Mouse (Mus musculus): Measurements from ENCODE around the gene Gpr174. TPM values are rescaled to one million over a fixed set of nuclear protein-coding genes. Genes with fewer than 3 reads are reported as not detected.
"Not testable (repeated sequence)": the region's sequence is repeated elsewhere in the genome, so short reads cannot be mapped to it uniquely, and the experiment has no call there.

Gpr174 gene
- polyA plus RNA-seq, 1 experiment from 2014 or later = 0.15 TPM

DNA sequence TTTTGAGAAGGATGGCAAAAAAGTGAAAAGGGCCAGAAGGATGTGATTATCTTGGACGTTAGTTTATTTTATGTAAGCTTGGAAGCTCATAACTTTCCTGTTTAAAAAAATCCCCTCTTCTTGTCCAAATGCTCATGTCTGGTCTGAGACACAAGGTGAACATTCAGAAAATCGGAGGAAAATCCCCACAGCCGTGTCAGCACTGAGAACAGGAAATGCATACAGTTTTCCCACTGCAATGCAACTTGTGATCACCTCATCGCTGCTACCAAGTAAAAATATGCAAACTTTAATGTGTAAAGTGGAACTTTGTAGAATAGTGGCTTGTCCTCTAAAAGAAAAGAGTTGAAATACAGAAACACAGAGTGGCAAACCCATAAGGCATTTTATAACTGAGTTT is 28.5 kb downstream of the Gpr174 start:
- Histone ChIP-seq H3K36me3 (ENCODE audit: control insufficient read depth, insufficient read depth, low read length) (no peaks in the 10 kb centered on the region), H3K4me3 (ENCODE audit: low read length) (no peak overlapping the region), H3K9ac (ENCODE audit: low read length) (no peak overlapping the region), H3K9me3 (ENCODE audit: control insufficient read depth, low read length) (no peaks in the 10 kb centered on the region), H3K27ac (ENCODE audit: low read length) (no peak overlapping the region), H3K27me3 (ENCODE audit: control insufficient read depth, insufficient read depth, low read depth, low read length) (no peaks in the 10 kb centered on the region), H3K4me1 (replicated peaks; ENCODE audit: control insufficient read depth, insufficient read depth, low read length) (no peaks in the 10 kb centered on the region), H3K4me2 (ENCODE audit: low read depth, low read length) (no peak overlapping the region)
- 34% methylated on average over 4 of the region's 4 CpGs for WGBS
- no peak for ATAC-seq (ENCODE audit: low read depth)

DNA sequence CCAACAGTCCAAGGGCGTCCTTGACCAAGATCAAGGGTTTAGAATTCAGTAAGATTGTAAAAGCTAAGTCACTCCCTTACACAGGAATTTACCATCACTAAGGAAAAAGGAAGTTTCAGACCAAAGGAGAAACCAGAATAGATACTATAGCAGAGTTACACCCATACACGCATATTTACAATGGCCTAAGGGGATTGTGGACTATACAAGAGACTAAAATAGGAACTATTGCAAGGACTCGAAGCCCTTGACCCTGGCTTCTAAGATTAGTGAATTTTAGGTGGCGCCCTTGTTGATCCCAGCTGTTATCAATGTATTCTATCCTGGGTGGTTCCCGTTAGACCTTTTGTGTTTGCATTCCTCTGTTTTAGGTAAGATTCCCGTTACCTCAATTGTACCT is 42.2 kb downstream of the Gpr174 start:
- not testable (repeated sequence) for H3K9me3 ChIP-seq (ENCODE audit: control insufficient read depth, low read length); H3K27ac ChIP-seq (ENCODE audit: low read length); H3K36me3 ChIP-seq (ENCODE audit: control insufficient read depth, insufficient read depth, low read length); ATAC-seq (ENCODE audit: low read depth); H3K4me2 ChIP-seq (ENCODE audit: low read depth, low read length); H3K4me3 ChIP-seq (ENCODE audit: low read length); H3K9ac ChIP-seq (ENCODE audit: low read length); H3K4me1 ChIP-seq (replicated peaks; ENCODE audit: control insufficient read depth, insufficient read depth, low read length); H3K27me3 ChIP-seq (ENCODE audit: control insufficient read depth, insufficient read depth, low read depth, low read length)
- 84% methylated on average over 6 of the region's 6 CpGs for WGBS

DNA sequence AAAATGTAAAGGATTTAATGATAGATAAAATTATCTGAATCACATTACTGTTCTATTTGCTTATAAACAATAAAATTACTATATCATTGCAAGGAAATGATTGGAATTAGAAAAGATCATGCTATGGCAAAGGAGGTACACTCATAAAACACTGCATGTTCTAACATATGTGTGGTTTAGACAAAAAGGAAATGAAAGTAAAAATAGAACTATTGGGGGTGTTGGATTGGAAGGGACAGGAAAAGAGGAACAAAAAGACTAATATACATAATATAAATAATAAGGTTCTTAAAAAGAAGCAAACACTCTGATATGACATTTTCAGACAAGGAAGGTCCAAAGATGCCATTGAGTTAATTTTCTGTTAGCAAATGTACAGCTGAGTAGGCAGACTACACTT is 43.1 kb downstream of the Gpr174 start:
- Histone ChIP-seq H3K4me2 (ENCODE audit: low read depth, low read length) (no peak overlapping the region), H3K36me3 (ENCODE audit: control insufficient read depth, insufficient read depth, low read length) (no peaks in the 10 kb centered on the region), H3K27ac (ENCODE audit: low read length) (no peak overlapping the region), H3K4me1 (replicated peaks; ENCODE audit: control insufficient read depth, insufficient read depth, low read length) (no peaks in the 10 kb centered on the region), H3K9ac (ENCODE audit: low read length) (no peak overlapping the region), H3K27me3 (ENCODE audit: control insufficient read depth, insufficient read depth, low read depth, low read length) (no peaks in the 10 kb centered on the region), H3K4me3 (ENCODE audit: low read length) (no peak overlapping the region), H3K9me3 (ENCODE audit: control insufficient read depth, low read length) (no peaks in the 10 kb centered on the region)
- no peak for ATAC-seq (ENCODE audit: low read depth)

DNA sequence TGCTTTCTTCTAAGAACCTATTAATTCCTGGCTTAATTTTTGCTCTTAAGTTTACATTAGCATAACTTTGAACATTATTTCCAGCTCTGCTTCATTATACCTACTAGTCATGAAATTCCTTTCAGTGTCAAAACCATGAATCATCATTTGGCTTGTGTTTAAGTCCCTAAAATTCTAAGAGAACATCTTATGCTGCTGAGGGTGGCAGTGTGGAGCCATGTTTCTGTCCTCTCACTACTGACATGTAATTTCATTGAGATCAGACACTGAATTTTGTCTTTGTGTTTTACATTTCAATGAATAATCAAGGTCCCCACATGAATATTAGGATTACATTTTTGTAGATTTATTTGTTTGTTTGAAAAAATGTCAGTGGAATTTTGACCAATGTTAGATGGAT is 50.8 kb downstream of the Gpr174 start:
- no peak for ATAC-seq (ENCODE audit: low read depth)

DNA sequence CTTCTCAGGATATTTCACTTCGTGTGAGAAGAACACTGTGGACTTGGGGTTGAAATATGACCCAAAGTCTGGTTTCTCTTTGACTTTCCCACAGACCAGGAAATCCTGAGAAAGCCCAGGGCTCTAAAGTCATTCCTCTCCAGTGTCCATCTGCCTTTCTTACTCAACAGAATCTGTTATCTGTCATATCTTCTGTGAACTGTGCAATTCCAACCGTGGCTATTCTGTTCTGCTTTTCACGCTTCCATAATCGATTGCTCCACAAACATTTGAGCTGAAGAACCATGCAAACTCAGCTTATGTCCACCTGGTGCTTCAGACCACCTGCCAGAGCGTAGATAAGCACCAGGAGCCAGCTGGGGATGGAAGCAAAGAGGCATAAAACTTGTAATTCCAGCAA is 56.9 kb downstream of the Gpr174 start:
- no peaks in the 10 kb centered on the region for H3K4me1 ChIP-seq (replicated peaks; ENCODE audit: control insufficient read depth, insufficient read depth, low read length)
- H3K4me3 ChIP-seq (ENCODE audit: low read length) = no peak overlapping the region
- ATAC-seq (ENCODE audit: low read depth) = no peak
- H3K27me3 ChIP-seq (ENCODE audit: control insufficient read depth, insufficient read depth, low read depth, low read length) = no peaks in the 10 kb centered on the region
- H3K9me3 ChIP-seq (ENCODE audit: control insufficient read depth, low read length) = no peaks in the 10 kb centered on the region
- H3K9ac ChIP-seq (ENCODE audit: low read length) = no peak overlapping the region
- no peak overlapping the region for H3K4me2 ChIP-seq (ENCODE audit: low read depth, low read length)
- H3K36me3 ChIP-seq (ENCODE audit: control insufficient read depth, insufficient read depth, low read length) = no peaks in the 10 kb centered on the region
- no peak overlapping the region for H3K27ac ChIP-seq (ENCODE audit: low read length)
- WGBS = 35% methylated on average over 5 of the region's 5 CpGs

More for the DNA sequence above, 50.8 kb downstream of the Gpr174 start:
- H3K27me3 ChIP-seq (ENCODE audit: control insufficient read depth, insufficient read depth, low read depth, low read length) = no peaks in the 10 kb centered on the region; the same call in 1 of the 2 replicates
- no peaks in the 10 kb centered on the region for H3K4me1 ChIP-seq (replicated peaks; ENCODE audit: control insufficient read depth, insufficient read depth, low read length)
- no peaks in the 10 kb centered on the region for H3K36me3 ChIP-seq (ENCODE audit: control insufficient read depth, insufficient read depth, low read length)
- H3K27ac ChIP-seq (ENCODE audit: low read length) = no peak overlapping the region
- H3K4me3 ChIP-seq (ENCODE audit: low read length) = no peak overlapping the region
- H3K9me3 ChIP-seq (ENCODE audit: control insufficient read depth, low read length) = no peaks in the 10 kb centered on the region
- no peak overlapping the region for H3K4me2 ChIP-seq (ENCODE audit: low read depth, low read length)
- H3K9ac ChIP-seq (ENCODE audit: low read length) = no peak overlapping the region

DNA sequence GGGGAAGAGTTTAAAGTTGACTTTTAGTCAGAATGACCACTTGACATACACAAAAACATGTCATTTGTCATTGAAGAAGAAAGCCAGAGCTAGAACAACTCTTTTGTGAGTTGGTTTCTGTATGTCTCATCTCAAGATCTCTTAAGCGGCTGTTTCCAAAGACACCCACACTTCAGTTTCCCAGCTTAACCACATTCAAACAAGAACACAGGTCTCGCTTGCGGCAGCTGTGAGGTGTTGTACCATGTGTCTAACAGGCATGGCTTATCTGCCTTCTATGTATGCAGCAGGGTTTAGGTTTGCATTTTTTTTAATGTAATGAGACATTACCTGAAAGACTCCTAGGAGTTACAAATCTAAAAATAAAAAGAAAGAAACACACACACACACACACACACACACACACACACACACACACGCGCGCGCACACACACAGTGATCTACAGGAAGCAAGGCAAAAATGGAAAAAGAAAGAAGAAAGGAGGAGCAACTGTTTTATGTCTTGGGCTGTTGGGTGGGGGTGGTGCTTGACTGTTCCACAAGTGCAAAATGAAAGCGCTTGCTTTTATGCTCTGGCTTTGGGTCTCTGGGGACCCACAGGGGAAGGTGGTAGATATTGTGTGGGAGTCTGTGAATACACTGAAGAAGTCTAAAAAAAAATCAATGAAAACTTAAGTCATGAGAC is 70.2 kb downstream of the Gpr174 start:
- no peak overlapping the region for H3K4me2 ChIP-seq (ENCODE audit: low read depth, low read length)
- no peaks in the 10 kb centered on the region for H3K9me3 ChIP-seq (ENCODE audit: control insufficient read depth, low read length)
- WGBS = 86% methylated on average over 8 of the region's 8 CpGs
- ATAC-seq (ENCODE audit: low read depth) = no peak
- H3K27ac ChIP-seq (ENCODE audit: low read length) = no peak overlapping the region
- no peaks in the 10 kb centered on the region for H3K27me3 ChIP-seq (ENCODE audit: control insufficient read depth, insufficient read depth, low read depth, low read length)
- H3K4me1 ChIP-seq (replicated peaks; ENCODE audit: control insufficient read depth, insufficient read depth, low read length) = no peaks in the 10 kb centered on the region
- H3K9ac ChIP-seq (ENCODE audit: low read length) = no peak overlapping the region
- no peaks in the 10 kb centered on the region for H3K36me3 ChIP-seq (ENCODE audit: control insufficient read depth, insufficient read depth, low read length)
- H3K4me3 ChIP-seq (ENCODE audit: low read length) = no peak overlapping the region

DNA sequence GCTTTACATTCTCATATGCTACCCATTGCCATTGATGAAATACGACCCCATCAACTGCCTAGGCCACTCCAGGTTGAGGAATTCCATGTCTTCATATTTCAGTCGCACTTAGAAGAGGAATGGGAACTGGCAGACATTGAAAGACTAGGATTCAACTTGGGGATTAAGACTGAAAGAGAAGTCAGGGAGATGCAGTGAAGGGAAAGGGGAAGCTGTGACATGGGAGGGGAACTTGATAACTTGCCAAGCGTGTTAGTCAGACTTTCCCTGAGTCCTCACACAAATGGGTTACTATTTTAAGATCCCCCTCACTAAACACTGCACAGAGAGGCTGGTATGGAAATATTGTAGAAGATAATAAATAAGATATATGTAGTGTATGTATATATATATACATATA is 74.2 kb downstream of the Gpr174 start:
- Histone ChIP-seq H3K9ac (ENCODE audit: low read length) (no peak overlapping the region), H3K36me3 (ENCODE audit: control insufficient read depth, insufficient read depth, low read length) (no peaks in the 10 kb centered on the region), H3K4me1 (replicated peaks; ENCODE audit: control insufficient read depth, insufficient read depth, low read length) (no peaks in the 10 kb centered on the region), H3K4me3 (ENCODE audit: low read length) (no peak overlapping the region), H3K27ac (ENCODE audit: low read length) (no peak overlapping the region), H3K9me3 (ENCODE audit: control insufficient read depth, low read length) (no peaks in the 10 kb centered on the region), H3K4me2 (ENCODE audit: low read depth, low read length) (no peak overlapping the region), H3K27me3 (ENCODE audit: control insufficient read depth, insufficient read depth, low read depth, low read length) (no peaks in the 10 kb centered on the region)
- WGBS = 68% methylated on average over 3 of the region's 3 CpGs
- ATAC-seq (ENCODE audit: low read depth) = no peak

DNA sequence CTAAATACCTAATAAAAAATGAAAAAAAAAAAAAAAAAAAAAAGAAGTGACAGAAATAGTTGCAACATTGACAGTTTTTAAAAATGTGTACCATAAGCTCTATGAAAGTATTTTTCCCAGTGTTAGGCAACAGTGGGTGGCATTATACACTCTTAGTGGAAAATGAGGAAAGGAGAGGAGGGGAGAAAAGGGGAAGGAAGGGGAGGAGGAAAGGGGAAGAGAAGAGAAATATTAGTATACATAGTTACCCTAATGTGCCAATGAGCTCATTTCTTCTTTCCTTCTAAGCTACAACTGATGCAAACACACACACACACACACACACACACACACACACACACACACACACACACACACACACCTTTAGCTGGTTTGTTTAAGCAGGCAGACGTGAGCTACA is 80.9 kb downstream of the Gpr174 start:
- no peaks in the 10 kb centered on the region for H3K4me1 ChIP-seq (replicated peaks; ENCODE audit: control insufficient read depth, insufficient read depth, low read length)
- H3K36me3 ChIP-seq (ENCODE audit: control insufficient read depth, insufficient read depth, low read length) = no peaks in the 10 kb centered on the region
- no peak for ATAC-seq (ENCODE audit: low read depth)
- H3K27ac ChIP-seq (ENCODE audit: low read length) = no peak overlapping the region
- no peaks in the 10 kb centered on the region for H3K9me3 ChIP-seq (ENCODE audit: control insufficient read depth, low read length)
- no peak overlapping the region for H3K9ac ChIP-seq (ENCODE audit: low read length)
- WGBS = 79% methylated on average over 1 of the region's 1 CpGs
- H3K4me3 ChIP-seq (ENCODE audit: low read length) = no peak overlapping the region
- no peaks in the 10 kb centered on the region for H3K27me3 ChIP-seq (ENCODE audit: control insufficient read depth, insufficient read depth, low read depth, low read length)
- H3K4me2 ChIP-seq (ENCODE audit: low read depth, low read length) = no peak overlapping the region

DNA sequence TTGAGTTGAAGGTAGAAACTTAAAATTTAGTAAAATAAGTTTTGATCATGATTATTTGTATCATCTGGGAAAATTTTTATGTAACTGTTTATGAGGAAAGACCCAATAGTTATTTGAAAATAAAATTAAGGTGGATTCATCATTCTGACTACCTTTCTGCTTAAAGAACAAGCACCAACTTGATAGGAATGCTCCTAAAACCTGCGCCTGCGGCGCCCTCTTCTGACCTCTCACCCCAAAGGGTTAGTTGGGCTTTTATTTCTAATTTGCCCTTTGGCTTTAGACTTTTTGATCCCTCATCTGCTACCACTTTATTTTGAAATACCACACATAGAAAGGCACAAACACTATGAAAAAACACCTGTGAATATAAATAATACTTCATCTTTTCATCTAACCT is 86.3 kb downstream of the Gpr174 start:
- Histone ChIP-seq H3K4me3 (ENCODE audit: low read length) (no peak overlapping the region), H3K27ac (ENCODE audit: low read length) (no peak overlapping the region), H3K4me1 (replicated peaks; ENCODE audit: control insufficient read depth, insufficient read depth, low read length) (no peaks in the 10 kb centered on the region), H3K4me2 (ENCODE audit: low read depth, low read length) (no peak overlapping the region), H3K9ac (ENCODE audit: low read length) (no peak overlapping the region), H3K9me3 (ENCODE audit: control insufficient read depth, low read length) (no peaks in the 10 kb centered on the region), H3K36me3 (ENCODE audit: control insufficient read depth, insufficient read depth, low read length) (no peaks in the 10 kb centered on the region), H3K27me3 (ENCODE audit: control insufficient read depth, insufficient read depth, low read depth, low read length) (no peaks in the 10 kb centered on the region)
- ATAC-seq (ENCODE audit: low read depth) = no peak
- 57% methylated on average over 3 of the region's 3 CpGs for WGBS
